Mouse (Mus musculus): ENCODE measurements around the gene Glmp.
"Not testable (repeated sequence)": the region's sequence is repeated elsewhere in the genome, so short reads cannot be mapped to it uniquely, and the experiment has no call there.

Gene Glmp

GRCm38 (mm10) chr3:88324951-88325405 is at the start of gene Glmp:
TSS of gene Glmp (plus strand) at chr3:88325023.
- DNase-seq, result peak; percentile 66

- no peak for DNase-seq
Measured at GRCm38 (mm10) chr3:88276121-88276520, 48.7 kb upstream of the Glmp start.

GRCm38 (mm10) chr3:88276529-88277143 is 48.2 kb upstream of the Glmp start:
- peak; percentile 19 for DNase-seq

- DNase-seq, result no peak
Measured at GRCm38 (mm10) chr3:88280035-88280434, 44.8 kb upstream of the Glmp start.

GRCm38 (mm10) chr3:88281141-88281916 is 43.5 kb upstream of the Glmp start:
- DNase-seq, result not testable (repeated sequence)

- DNase-seq, result not testable (repeated sequence)
Measured at GRCm38 (mm10) chr3:88284815-88285564, 39.8 kb upstream of the Glmp start.

GRCm38 (mm10) chr3:88285565-88285895 is 39.3 kb upstream of the Glmp start:
- not testable (repeated sequence) for DNase-seq

- DNase-seq, result no peak
Measured at GRCm38 (mm10) chr3:88287110-88287509, 37.7 kb upstream of the Glmp start, which contains the start of gene Gm38392. TSS of gene Gm38392 (minus strand) at chr3:88287210.

- DNase-seq, result not testable (repeated sequence)
Measured at GRCm38 (mm10) chr3:88288133-88288713, 36.6 kb upstream of the Glmp start.

GRCm38 (mm10) chr3:88291970-88292369 is 32.9 kb upstream of the Glmp start:
- no peak for DNase-seq

GRCm38 (mm10) chr3:88295272-88295671 is 29.6 kb upstream of the Glmp start:
- not testable (repeated sequence) for DNase-seq

- no peak for DNase-seq
Measured at GRCm38 (mm10) chr3:88296110-88296560, 28.7 kb upstream of the Glmp start.

- DNase-seq, result peak; percentile 98
Measured at GRCm38 (mm10) chr3:88296561-88297318, 28.1 kb upstream of the Glmp start, which contains the start of the genes Tsacc and Cct3. TSS of gene Tsacc (minus strand) at chr3:88296999. TSS of gene Cct3 (plus strand) at chr3:88297116.

GRCm38 (mm10) chr3:88297321-88297851 is 27.4 kb upstream of the Glmp start:
- peak; percentile 46 for DNase-seq

- no peak for DNase-seq
Measured at GRCm38 (mm10) chr3:88299172-88299571, 25.7 kb upstream of the Glmp start.

GRCm38 (mm10) chr3:88328956-88329355 is 4.1 kb downstream of the Glmp start:
- DNase-seq, result no peak

- DNase-seq, result no peak
Measured at GRCm38 (mm10) chr3:88331282-88331681, 6.5 kb downstream of the Glmp start.

- DNase-seq, result no peak
Measured at GRCm38 (mm10) chr3:88334029-88334658, 9.3 kb downstream of the Glmp start.

- DNase-seq, result no peak
Measured at GRCm38 (mm10) chr3:88334902-88335435, 10.1 kb downstream of the Glmp start.

- no peak for DNase-seq
Measured at GRCm38 (mm10) chr3:88335436-88336053, 10.7 kb downstream of the Glmp start.
